Mouse (Mus musculus) embryonic facial prominence, embryonic 10.5 days (tissue): ENCODE results near the gene Klk6. TPM values are rescaled to one million over a fixed set of nuclear protein-coding genes. Genes with fewer than 3 reads are reported as not detected.

Source experiments
- DNase-seq: peaks from one replicate; pipeline ENCODE4 v3.0.0-alpha.2; 2017; ENCODE audit warnings: low spot score
- H3K27ac ChIP-seq: fragments of 300-500 bp; sonication (generic); replicated peaks from 2 replicates; pipeline ENCODE4 v1.5.1; 2016; ENCODE audit warnings: mild to moderate bottlenecking
- H3K27me3 ChIP-seq: fragments of 300-500 bp; sonication (generic); replicated peaks from 2 replicates; pipeline ENCODE4 v1.6.1; 2016; ENCODE audit warnings: low read depth, mild to moderate bottlenecking; ENCODE audit not compliant: poor library complexity, severe bottlenecking
- H3K36me3 ChIP-seq: fragments of 300-500 bp; sonication (generic); replicated peaks from 2 replicates; pipeline ENCODE4 v1.6.1; 2016; ENCODE audit warnings: mild to moderate bottlenecking, moderate library complexity
- H3K4me1 ChIP-seq: fragments of 300-500 bp; sonication (generic); 2 replicates; pipeline ENCODE4 v1.6.1; 2016
- H3K4me3 ChIP-seq: fragments of 300-500 bp; sonication (generic); 2 replicates; pipeline ENCODE4 v1.5.1; 2016; ENCODE audit warnings: mild to moderate bottlenecking, moderate library complexity
- H3K9me3 ChIP-seq: fragments of 300-500 bp; sonication (generic); 2 replicates; pipeline ENCODE4 v1.6.1; 2016; ENCODE audit warnings: mild to moderate bottlenecking
- WGBS: fragments of 180-500 bp; shearing (Covaris S2); methylation state at CpG from one replicate; pipeline ENCODE4 v1.1.7; 2016; 5-methylcytosine and 5-hydroxymethylcytosine counted together
- polyA plus RNA-seq: library from polyadenylated mRNA; unstranded; fragments of >200 nt; fragmentation: Nextera tagmentation; extraction: Ambion mirVana; gene quantifications from 2 replicates; pipeline ENCODE4 v1.2.1, GENCODE M21; 2016

The Klk6 gene
- polyA plus RNA-seq, 1 experiment from 2014 or later = not detected

DNA sequence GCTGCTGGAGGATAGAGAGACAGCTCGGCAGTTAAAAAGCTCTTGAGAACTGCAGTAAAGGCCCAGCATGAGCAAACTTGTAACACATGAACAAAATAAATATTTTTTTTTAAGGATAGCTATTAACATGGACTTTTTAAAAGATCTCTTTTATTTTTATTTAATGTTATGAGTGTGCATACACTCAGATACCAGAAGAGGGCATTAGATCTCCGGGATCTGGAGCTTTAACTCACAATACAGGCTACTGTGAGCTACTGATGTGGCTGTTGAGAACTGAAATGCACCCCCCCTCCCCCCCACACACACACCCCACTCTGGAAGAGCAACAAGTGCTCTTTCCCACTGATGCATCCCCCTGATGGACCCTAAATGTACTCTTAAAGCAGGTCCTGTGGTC, 35.0 kb upstream of the Klk6 start:
- Histone ChIP-seq H3K27me3 (peaks cover 6% of the 10 kb centered on the region), H3K36me3 (no peaks in the 10 kb centered on the region), H3K4me3 (no peak overlapping the region), H3K9me3 (no peaks in the 10 kb centered on the region), H3K4me1 (no peaks in the 10 kb centered on the region), H3K27ac (no peak overlapping the region)
- no peak for DNase-seq
- WGBS = 76% methylated on average over 2 of the region's 2 CpGs

DNA sequence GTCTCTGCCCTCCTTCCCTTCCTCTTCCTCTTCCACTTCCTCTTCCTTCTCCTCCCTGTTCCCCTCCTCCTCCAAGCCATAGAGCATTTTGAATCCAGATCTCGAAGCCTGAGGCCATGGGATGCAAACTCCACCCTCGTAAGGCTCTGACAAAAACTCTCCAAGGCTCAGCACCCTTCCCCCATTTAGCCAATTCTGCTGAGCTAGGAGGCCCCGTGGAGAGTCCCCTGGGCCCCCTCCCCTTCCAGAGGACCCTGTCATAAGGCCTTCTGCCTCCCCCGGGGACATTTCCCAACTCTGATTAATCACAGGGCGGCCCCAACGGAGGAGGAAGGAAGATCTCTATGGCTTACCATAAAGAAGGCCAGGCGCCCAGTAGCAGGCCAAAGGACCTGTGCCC, 32.7 kb upstream of the Klk6 start, which contains the start of gene Klk9:
Gene Klk9 (plus strand): TSS at position 301 of the 400 bp plus-strand sequence.
- H3K27me3 ChIP-seq = peaks cover 16% of the 10 kb centered on the region

GRCm38 (mm10) chr7:43796355-43796754, 27.9 kb upstream of the Klk6 start:
- no peak for DNase-seq
- peak overlapping the region; percentile 67 for H3K4me3 ChIP-seq

More for the DNA sequence above, 32.7 kb upstream of the Klk6 start, which contains the start of gene Klk9:
- no peaks in the 10 kb centered on the region for H3K36me3 ChIP-seq
- peaks cover 7% of the 10 kb centered on the region for H3K4me1 ChIP-seq
- 72% methylated on average over 7 of the region's 7 CpGs for WGBS
- DNase-seq = no peak
- no peak within 1 kb of the TSS for H3K4me3 ChIP-seq
- no peak within 1 kb of the TSS for H3K27ac ChIP-seq
- H3K9me3 ChIP-seq = no peaks in the 10 kb centered on the region

DNA sequence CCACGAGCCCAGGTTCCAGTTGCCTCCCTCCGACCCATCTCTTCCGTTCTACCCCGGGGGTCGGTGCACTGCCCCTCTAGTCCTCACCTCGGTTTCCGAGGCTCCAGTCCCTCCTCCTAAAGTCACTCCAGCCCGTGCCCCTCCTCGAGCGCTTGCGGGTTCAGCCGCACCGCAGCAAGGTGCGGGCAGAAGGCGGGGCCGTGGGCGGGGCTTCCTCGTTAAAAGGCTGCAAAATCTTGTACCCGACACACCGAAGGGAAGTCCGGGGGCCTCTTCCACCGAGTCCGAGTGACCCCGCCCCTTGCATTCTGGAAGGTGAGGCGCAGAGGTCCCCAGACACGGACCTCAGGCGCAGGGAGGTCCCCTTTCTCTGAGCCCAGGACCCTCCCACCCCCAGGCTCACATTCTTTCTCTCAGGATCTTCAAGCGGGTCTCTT, 26.9 kb upstream of the Klk6 start, which contains the start of gene Klk8:
Gene Klk8 (plus strand): TSS at position 245 of the 437 bp plus-strand sequence.
- H3K27ac ChIP-seq = peak within 1 kb of the TSS; percentile 59; the same call in 1 of the 2 replicates
- peak; percentile 63 for DNase-seq
- peak within 1 kb of the TSS; percentile 67 for H3K4me3 ChIP-seq
- no peaks in the 10 kb centered on the region for H3K9me3 ChIP-seq
- H3K27me3 ChIP-seq = peaks cover 37% of the 10 kb centered on the region
- H3K36me3 ChIP-seq = no peaks in the 10 kb centered on the region
- WGBS = under 1% methylated on average over 28 of the region's 28 CpGs
- H3K4me1 ChIP-seq = peaks cover 20% of the 10 kb centered on the region

More at GRCm38 (mm10) chr7:43796355-43796754, 27.9 kb upstream of the Klk6 start:
- H3K27me3 ChIP-seq = peaks cover 37% of the 10 kb centered on the region
- 9% methylated on average over 8 of the region's 8 CpGs for WGBS
- H3K36me3 ChIP-seq = no peaks in the 10 kb centered on the region
- H3K4me1 ChIP-seq = peaks cover 20% of the 10 kb centered on the region
- H3K9me3 ChIP-seq = no peaks in the 10 kb centered on the region
- H3K27ac ChIP-seq = no peak overlapping the region

GRCm38 (mm10) chr7:43797844-43798462, 26.3 kb upstream of the Klk6 start:
- Histone ChIP-seq H3K36me3 (no peaks in the 10 kb centered on the region), H3K4me1 (peaks cover 20% of the 10 kb centered on the region), H3K27ac (no peak overlapping the region), H3K9me3 (no peaks in the 10 kb centered on the region), H3K4me3 (peak overlapping the region; percentile 67), H3K27me3 (peaks cover 37% of the 10 kb centered on the region)
- peak; percentile 20 for DNase-seq
- WGBS = 39% methylated on average over 13 of the region's 13 CpGs

DNA sequence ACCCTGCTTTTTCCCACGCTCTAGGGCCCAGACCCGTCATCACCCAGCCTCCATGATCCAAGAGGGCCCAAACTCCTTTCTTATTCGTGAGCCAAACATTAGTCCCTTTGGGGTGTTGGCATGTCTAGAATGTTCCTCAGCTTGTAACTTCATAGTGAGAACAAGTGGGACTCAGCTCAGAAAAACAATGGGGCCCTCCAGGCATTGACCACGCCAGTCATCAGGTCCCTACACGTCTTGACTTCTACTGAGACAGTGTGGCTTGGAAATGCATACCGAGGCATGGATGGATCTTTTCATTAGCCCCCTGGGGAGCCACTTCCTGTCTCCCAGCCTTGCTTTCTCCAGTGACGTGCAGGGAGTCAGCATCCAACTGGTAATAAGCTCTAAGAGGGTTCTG, 24.4 kb upstream of the Klk6 start:
- DNase-seq = no peak
- H3K4me1 ChIP-seq = peaks cover 20% of the 10 kb centered on the region
- peaks cover 37% of the 10 kb centered on the region for H3K27me3 ChIP-seq
- H3K36me3 ChIP-seq = no peaks in the 10 kb centered on the region
- 79% methylated on average over 7 of the region's 7 CpGs for WGBS
- no peak overlapping the region for H3K27ac ChIP-seq
- no peaks in the 10 kb centered on the region for H3K9me3 ChIP-seq
- no peak overlapping the region for H3K4me3 ChIP-seq

DNA sequence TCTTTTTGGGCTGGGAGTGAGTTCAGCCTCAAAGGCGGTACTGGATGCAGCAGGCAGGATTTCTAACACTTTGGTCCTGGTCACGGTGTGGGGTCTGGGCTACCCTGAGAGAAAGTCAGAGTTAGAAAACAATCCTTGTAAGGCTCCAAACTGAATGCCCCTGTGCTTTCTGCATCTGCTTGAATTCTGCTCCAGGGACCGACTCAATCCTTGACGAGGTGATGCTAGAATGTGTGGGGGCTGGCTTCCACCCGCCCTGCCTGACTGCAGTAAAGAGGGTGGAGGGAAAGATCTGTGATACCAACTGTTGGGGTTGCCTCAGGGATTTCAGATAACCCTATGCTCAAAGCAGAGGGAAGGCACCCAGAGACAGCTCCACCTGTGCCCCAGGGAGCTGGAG, 13.3 kb upstream of the Klk6 start, which contains the start of gene Klk7:
Gene Klk7 (plus strand): TSS at position 301 of the 400 bp plus-strand sequence.
- no peak for DNase-seq
- Histone ChIP-seq H3K27ac (no peak within 1 kb of the TSS), H3K4me3 (no peak within 1 kb of the TSS), H3K36me3 (no peaks in the 10 kb centered on the region), H3K9me3 (no peaks in the 10 kb centered on the region), H3K27me3 (no peaks in the 10 kb centered on the region), H3K4me1 (no peaks in the 10 kb centered on the region)
- 48% methylated on average over 5 of the region's 5 CpGs for WGBS

GRCm38 (mm10) chr7:43815211-43815610, 9.1 kb upstream of the Klk6 start:
- no peaks in the 10 kb centered on the region for H3K4me1 ChIP-seq
- H3K27me3 ChIP-seq = no peaks in the 10 kb centered on the region
- 88% methylated on average over 7 of the region's 7 CpGs for WGBS
- H3K4me3 ChIP-seq = no peak overlapping the region
- no peaks in the 10 kb centered on the region for H3K9me3 ChIP-seq
- no peak for DNase-seq
- no peaks in the 10 kb centered on the region for H3K36me3 ChIP-seq
- no peak overlapping the region for H3K27ac ChIP-seq

GRCm38 (mm10) chr7:43816746-43817145, 7.6 kb upstream of the Klk6 start:
- Histone ChIP-seq H3K4me1 (no peaks in the 10 kb centered on the region), H3K27me3 (no peaks in the 10 kb centered on the region), H3K36me3 (no peaks in the 10 kb centered on the region), H3K27ac (no peak overlapping the region), H3K4me3 (no peak overlapping the region), H3K9me3 (no peaks in the 10 kb centered on the region)
- no peak for DNase-seq

GRCm38 (mm10) chr7:43821581-43821980, 2.7 kb upstream of the Klk6 start:
- no peaks in the 10 kb centered on the region for H3K4me1 ChIP-seq
- no peaks in the 10 kb centered on the region for H3K27me3 ChIP-seq
- 90% methylated on average over 7 of the region's 7 CpGs for WGBS
- no peak overlapping the region for H3K27ac ChIP-seq
- no peak for DNase-seq
- H3K4me3 ChIP-seq = no peak overlapping the region
- no peaks in the 10 kb centered on the region for H3K9me3 ChIP-seq
- no peaks in the 10 kb centered on the region for H3K36me3 ChIP-seq

- H3K4me3 ChIP-seq = no peak overlapping the region
- no peaks in the 10 kb centered on the region for H3K36me3 ChIP-seq
- no peaks in the 10 kb centered on the region for H3K4me1 ChIP-seq
- H3K27me3 ChIP-seq = no peaks in the 10 kb centered on the region
- no peaks in the 10 kb centered on the region for H3K9me3 ChIP-seq
- no peak for DNase-seq
- no peak overlapping the region for H3K27ac ChIP-seq
- 89% methylated on average over 5 of the region's 5 CpGs for WGBS
Observed at GRCm38 (mm10) chr7:43826056-43826455, 1.8 kb downstream of the Klk6 start.

DNA sequence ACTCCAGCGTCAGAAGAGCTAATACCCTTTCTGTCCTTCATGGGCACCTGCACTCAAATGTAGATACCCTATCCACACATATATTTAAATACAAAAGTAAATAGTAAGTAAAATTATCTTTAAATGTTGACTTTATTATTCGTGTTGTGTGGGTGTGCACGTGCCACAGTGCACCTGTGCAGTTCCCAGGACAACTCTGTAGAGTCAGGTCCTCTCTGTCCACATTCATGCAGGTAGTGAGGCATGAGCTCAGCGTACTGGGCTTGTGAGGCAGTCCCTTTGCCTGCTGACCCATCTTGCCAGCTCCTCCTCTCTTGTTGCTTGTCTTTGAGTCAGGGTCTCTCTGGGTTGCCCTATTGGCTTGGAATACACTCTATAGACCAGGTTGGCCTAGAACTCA, 3.4 kb downstream of the Klk6 start:
- Histone ChIP-seq H3K9me3 (no peaks in the 10 kb centered on the region), H3K36me3 (no peaks in the 10 kb centered on the region), H3K27me3 (no peaks in the 10 kb centered on the region), H3K27ac (no peak overlapping the region), H3K4me3 (no peak overlapping the region), H3K4me1 (no peaks in the 10 kb centered on the region)
- 86% methylated on average over 4 of the region's 4 CpGs for WGBS
- no peak for DNase-seq

GRCm38 (mm10) chr7:43829006-43829405, 4.7 kb downstream of the Klk6 start:
- Histone ChIP-seq H3K27me3 (no peaks in the 10 kb centered on the region), H3K27ac (no peak overlapping the region), H3K4me3 (no peak overlapping the region), H3K4me1 (0 out of 2 replicates have a peak, but pooled peaks cover 2% of the 10 kb centered on the region), H3K36me3 (no peaks in the 10 kb centered on the region), H3K9me3 (no peaks in the 10 kb centered on the region)
- WGBS = 88% methylated on average over 8 of the region's 8 CpGs
- DNase-seq = no peak
